Mouse (Mus musculus): ENCODE measurements around the gene Gm340. TPM values are rescaled to one million over a fixed set of nuclear protein-coding genes. Genes with fewer than 3 reads are reported as not detected.
A peak's percentile ranks its signal among the peaks of the same experiment; 100 is the strongest.

Gene Gm340
- total RNA-seq (2015) (9.5 and 11.2 TPM in 2 replicates), total RNA-seq (2017) (7.6 and 10.8 TPM in 2 replicates)

DNA sequence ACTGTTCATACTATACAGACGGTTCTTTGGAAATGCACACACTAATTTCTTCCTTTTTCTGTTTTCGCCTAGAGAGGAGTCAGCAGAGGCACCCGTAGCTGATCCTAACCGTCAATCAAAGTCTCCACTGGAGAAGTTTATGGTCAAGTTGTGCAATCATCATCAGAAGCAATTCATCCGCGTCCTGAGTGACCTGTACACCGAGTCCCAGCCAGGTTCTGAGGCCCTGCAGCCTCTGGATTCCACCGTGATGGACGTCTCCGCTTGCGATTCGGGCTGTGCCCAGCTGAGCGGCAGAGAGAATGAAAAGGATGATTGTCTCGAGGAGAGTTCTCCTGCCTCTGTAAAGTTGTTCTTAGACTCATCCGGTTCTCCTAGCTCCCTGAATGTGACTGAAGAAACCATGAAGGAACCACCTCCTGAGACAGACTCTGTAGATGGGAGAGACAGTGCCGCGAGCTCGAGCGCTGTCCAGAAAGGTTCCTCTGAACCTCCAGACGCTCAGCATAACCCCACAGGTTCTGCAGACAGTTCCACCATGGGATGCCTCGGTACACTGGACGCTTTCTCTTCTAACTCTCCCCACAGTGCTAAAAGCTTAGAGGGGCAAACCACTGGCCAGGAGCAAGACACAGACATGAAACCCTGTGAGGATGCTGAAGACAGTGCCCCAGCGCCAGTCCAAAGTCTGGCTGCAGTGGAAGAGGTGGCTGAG, at the start of gene Gm340:
Gene Gm340, plus strand, starts transcription at position 665 of the 715 bp plus-strand sequence.
- no peak for ATAC-seq (ENCODE audit: poor library complexity, severe bottlenecking)

GRCm38 (mm10) chr19:41534021-41534420, 48.1 kb upstream of the Gm340 start:
- no peak for ATAC-seq (ENCODE audit: poor library complexity, severe bottlenecking)

- ATAC-seq (ENCODE audit: poor library complexity, severe bottlenecking) = no peak
Measured at GRCm38 (mm10) chr19:41556981-41557380, 25.2 kb upstream of the Gm340 start.

DNA sequence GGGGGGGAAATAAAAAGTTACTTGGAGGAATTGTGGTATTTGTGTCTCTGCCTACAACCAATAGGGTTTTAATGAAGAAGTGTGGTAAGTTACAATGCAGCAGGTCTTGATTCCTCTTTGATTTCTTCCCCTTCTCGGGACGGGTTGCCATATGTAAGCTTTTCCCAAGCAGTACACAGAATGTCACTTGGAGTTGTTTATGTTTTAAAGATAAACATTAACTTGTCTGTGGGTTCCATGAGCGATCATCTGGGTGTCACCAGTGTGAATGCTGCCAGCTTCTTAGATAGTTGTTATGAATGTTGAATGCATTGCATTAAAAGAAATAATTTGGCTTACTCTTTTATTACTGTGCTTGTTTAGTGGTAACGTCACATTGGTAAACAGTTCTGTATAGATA, 24.7 kb upstream of the Gm340 start:
- no peak for ATAC-seq (ENCODE audit: poor library complexity, severe bottlenecking)

DNA sequence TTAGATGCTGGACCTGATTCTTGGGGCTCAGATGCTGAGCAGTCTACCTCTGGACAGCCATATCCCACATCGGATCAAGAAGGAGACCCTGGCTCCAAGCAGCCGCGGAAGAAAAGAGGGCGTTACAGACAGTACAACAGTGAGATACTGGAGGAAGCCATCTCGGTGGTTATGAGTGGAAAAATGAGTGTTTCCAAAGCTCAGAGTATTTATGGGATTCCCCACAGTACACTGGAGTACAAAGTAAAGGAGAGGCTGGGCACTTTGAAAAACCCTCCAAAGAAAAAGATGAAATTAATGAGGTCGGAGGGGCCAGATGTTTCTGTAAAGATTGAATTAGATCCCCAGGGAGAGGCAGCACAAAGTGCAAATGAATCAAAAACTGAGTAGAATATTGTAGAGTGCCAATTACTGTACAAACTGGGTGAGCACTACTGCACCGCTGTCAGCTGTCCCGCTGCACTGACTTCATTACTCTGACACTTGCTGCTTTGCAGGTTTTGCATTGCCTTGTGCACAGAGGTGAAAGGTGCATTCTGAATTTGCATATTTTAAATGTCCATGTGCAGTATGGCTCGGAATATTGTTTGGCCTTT, 23.2 kb upstream of the Gm340 start:
- no peak for ATAC-seq (ENCODE audit: poor library complexity, severe bottlenecking)

GRCm38 (mm10) chr19:41560856-41561255, 21.3 kb upstream of the Gm340 start:
- no peak for ATAC-seq (ENCODE audit: poor library complexity, severe bottlenecking)

GRCm38 (mm10) chr19:41568791-41569190, 13.4 kb upstream of the Gm340 start:
- ATAC-seq (ENCODE audit: poor library complexity, severe bottlenecking) = no peak

DNA sequence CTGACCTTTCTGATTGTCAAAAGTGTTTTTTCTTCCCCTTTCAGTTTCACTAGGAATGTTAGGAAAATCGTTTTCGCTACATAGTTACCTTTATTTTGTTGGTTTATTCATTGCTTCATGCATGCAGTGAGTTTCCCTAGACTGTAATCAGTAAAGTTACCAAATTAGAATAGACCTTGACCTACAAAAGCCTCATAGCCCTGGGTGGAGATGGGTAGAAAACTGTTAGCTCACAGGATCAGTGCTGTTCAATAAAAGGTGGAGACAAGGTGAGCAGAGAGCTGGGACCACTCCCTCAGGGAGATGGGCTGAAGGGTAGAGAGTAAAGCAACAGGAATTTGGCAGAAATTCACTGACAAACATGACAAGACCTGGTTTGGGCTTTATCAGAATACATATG, 8.5 kb upstream of the Gm340 start:
- no peak for ATAC-seq (ENCODE audit: poor library complexity, severe bottlenecking)

DNA sequence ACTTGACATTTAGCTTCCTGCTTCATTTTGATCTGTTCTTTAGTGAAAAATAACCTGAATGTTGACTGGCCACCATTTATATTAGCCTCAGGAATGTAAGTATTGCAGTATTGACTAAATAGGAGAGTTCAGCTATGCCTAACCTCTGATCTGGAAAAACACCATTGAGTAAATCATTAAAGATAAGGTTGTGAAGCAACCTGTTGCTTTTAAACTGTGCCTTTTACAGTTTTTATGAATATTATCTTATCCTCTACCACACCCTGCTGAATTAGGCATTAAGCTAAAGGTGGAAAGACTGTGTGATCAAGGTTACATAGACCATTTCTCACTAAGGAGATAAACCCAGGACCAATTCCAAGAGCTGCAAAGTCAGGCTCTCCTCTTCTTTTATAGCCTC, 4.6 kb upstream of the Gm340 start:
- no peak for ATAC-seq (ENCODE audit: poor library complexity, severe bottlenecking)

GRCm38 (mm10) chr19:41579311-41579920, 2.8 kb upstream of the Gm340 start:
- ATAC-seq (ENCODE audit: poor library complexity, severe bottlenecking) = no peak

GRCm38 (mm10) chr19:41582918-41583514, 846 bp downstream of the Gm340 start:
- ATAC-seq (ENCODE audit: poor library complexity, severe bottlenecking) = no peak

DNA sequence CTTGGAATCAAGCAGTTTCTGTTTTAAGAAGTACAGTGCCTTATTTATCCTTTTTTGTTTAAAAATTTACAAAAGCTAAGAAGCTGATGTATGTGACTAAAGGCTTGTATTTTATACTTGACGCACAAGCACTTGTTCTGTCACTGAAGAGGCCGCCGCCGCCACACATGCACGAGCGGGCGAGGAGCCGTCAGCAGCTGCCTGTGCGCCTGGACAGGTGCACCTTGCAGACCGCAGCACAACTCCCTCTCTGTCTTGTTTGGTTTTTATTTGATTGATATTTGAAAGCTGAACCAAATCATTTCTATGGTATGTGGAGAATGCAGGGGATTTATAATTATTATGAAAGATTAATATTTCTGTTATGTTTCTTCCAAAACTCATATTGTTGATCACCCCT, 4.6 kb downstream of the Gm340 start:
- ATAC-seq (ENCODE audit: poor library complexity, severe bottlenecking) = no peak

DNA sequence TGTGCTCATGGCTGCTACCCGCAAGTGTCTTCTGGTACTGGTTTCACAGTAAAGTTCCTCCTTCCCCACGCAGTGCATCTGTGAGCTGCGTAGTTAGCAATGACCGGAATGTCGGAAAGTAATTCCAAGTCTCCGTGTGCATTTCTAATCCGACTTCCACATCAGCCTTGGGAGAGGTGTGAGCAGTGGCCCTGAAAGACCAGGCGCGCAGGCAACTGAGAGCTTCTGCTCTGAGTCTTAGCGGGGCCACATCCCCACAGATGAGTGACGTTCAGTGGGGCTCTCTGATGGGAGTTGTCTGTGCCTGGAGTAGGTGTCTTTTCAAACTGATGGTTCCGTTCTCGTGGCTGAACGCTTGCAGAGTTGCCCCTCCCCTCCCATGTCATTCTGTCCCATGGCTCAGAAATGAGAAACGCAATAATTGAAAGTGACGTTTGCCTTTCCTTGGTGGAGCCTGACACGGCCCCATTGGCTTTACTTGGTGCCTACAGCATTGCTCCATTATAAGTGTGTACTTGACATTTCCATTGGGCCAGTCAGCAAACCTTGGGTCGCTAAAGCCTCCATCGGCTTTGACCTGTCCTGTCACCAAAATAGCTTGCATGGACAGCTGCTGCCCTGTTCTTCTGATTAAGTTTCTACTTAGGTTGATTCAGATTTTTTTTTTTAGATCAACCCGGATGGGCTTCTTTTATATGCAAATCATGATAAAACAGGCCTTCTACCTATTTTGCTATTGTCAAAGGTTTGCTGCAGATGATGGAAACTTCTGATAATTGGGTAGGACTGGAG, 5.5 kb downstream of the Gm340 start:
- no peak for ATAC-seq (ENCODE audit: poor library complexity, severe bottlenecking)

DNA sequence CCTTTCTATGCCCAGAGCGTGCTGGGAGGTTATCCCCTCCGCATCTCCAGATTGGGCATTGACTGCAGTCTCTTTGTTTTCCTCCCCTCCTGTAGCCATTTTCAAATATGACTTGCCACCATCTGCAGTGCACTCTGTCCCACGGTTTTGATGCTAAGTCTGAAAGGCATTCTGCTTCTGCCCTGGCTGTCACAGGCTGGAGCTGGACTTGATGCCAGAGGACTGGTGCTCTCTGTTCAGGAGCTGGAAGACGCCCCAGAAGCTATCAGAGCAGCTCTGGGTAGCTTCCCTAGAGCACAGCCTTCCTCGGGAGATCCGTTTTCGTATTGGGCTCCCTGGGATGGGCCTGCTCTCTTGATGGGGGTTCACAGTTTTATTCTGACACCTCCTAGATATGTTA, 6.9 kb downstream of the Gm340 start:
- ATAC-seq (ENCODE audit: poor library complexity, severe bottlenecking) = no peak

GRCm38 (mm10) chr19:41589681-41590080, 7.5 kb downstream of the Gm340 start:
- ATAC-seq (ENCODE audit: poor library complexity, severe bottlenecking) = no peak

DNA sequence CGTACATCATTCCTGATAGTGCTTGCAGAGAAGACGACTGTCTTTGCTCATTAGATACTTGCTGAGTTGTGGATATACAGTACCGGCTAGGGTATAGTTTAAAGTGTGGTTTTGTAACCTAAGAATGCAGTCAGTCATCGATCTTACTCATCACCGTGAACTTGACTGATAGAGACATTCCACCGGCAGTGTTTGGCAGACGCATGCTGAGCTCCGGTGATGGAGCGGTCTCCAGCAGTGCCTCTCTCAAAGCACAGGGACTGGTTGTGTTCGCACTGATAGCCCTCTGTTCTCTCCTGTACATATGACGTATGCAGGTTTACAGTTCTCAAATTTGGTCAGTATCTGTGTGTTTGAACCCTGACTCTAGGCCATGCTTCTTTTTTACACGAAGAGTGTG, 9.6 kb downstream of the Gm340 start:
- ATAC-seq (ENCODE audit: poor library complexity, severe bottlenecking) = no peak

GRCm38 (mm10) chr19:41597170-41597894, 15.2 kb downstream of the Gm340 start:
- peak; percentile 93 for ATAC-seq (ENCODE audit: poor library complexity, severe bottlenecking)

- ATAC-seq (ENCODE audit: poor library complexity, severe bottlenecking) = peak; percentile 17; the same call in 1 of the 2 replicates
Measured at GRCm38 (mm10) chr19:41600647-41601046, 18.5 kb downstream of the Gm340 start.

- ATAC-seq (ENCODE audit: poor library complexity, severe bottlenecking) = no peak
Measured at GRCm38 (mm10) chr19:41606208-41606987, 24.2 kb downstream of the Gm340 start.

DNA sequence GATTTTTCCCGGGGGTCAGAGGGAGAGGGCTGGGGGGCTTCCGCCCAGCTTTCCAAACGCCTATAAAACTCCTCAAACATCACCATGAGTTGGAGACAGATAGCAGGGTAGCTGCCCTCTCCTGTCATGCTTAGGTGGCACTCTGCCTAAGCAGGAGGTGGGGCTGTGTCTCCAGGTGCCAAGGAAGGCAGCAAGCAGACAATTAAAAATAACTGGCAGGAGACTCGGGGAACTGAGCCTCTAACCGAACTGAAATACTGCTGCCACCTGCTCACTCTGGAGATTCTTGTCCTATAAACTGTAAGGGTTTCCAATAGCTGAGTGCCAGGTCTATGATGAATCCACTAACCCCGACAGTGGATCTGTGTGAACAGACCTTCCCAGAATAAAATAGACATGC, 29.5 kb downstream of the Gm340 start:
- ATAC-seq (ENCODE audit: poor library complexity, severe bottlenecking) = no peak

Measured in megakaryocyte, adult 5-6 weeks (primary cell).